Mouse (Mus musculus): Measurements from ENCODE around the gene Tbc1d5.

DNA sequence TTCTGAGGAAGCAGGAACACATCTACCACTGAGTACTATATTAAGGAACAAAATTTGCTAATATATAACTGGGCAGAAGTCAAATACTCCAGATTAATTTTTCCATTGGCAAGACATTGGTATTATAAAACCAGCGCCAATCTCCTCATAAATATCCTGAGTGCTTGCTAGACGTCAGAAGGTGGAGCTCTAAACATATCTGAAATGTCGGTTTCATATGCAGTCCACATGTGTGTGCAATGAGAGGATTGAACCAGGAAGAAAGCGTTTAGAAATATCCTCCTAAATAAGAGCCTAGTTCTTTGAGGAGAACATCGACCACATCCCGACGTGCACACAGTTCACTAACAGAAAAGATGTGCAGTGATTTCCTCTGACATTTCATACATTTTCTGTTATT is 305.1 kb downstream of the Tbc1d5 start:
- TF ChIP-seq POLR2A (IDR thresholded peaks at IDR 0.05; ENCODE audit: borderline replicate concordance, extremely low read depth, low read depth, low read length): no peak
- no peak for TF ChIP-seq CTCF (IDR thresholded peaks at IDR 0.05; ENCODE audit: insufficient read depth, low read length)

Measured in lung, adult 2 months (tissue).